In the genomic region with DNA sequence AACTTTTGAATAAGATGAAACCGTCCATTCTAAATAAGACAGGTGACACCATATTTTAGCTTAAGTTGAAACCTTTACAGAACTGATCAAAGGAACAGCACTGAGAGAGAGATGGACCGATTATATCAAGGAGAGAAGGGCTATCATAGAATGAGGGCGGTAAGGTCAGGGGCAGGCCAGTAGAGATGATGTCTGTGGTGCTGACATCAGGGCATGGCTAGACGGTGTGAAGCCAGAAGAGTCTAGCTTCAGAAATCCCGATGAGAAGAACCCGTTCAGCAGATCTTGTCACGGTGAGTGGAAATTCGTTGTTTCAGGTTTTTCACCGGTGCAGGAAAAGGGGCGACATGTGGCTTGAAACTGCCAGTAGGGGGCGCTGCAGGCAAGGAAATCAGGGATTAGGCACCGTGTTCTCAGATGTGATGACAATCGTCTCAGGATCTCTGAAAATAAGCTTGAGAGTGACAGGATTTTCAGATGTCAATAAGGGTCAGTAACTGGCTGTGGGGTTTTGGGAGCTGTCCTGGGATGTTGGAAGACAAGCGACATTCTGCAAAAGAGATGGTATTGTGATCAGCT, we compare ENCODE assay signal across 8 mouse cellular contexts. TPM values are rescaled to one million over a fixed set of nuclear protein-coding genes. Genes with fewer than 3 reads are reported as not detected.
A peak's percentile ranks its signal among the peaks of the same experiment; 100 is the strongest.
DNase-seq lines count a peak whose midpoint lies in the region; ATAC-seq and TF ChIP-seq lines count a peak whose summit lies in the region.

No protein-coding gene starts in this region.

- peak; percentile 32 for DNase-seq in ovary, postnatal 10 days (ENCODE audit: low spot score)
- no peak for DNase-seq in ovary, adult 18-20 months (ENCODE audit: low spot score)
- DNase-seq in cerebellum, adult 9-10 months = peak; percentile 76
- DNase-seq in frontal cortex, postnatal 10 days (ENCODE audit: low spot score in 2 of 2) = peak; percentile 8 to 68
- DNase-seq in kidney, postnatal 25 days = peak; percentile 64 to 73
- peak in 1 of 3 experiments; percentile 7 for DNase-seq in liver, embryonic 14.5 days (ENCODE audit: low read depth in 3 of 3, low spot score in 3 of 3)
- DNase-seq in ovary, postnatal 36 days (ENCODE audit: low spot score) = peak; percentile 49

- no peaks in the 10 kb centered on the region for H3K4me1 ChIP-seq in liver, embryonic 14.5 days (replicated peaks; ENCODE audit: control insufficient read depth in 2 of 2, insufficient read depth in 2 of 2, low read length in 1 of 2)

- WGBS in liver, embryonic 14.5 days (ENCODE audit: insufficient replicate concordance) = 24% methylated on average over 14 of the region's 14 CpGs

- TF ChIP-seq CTCF in liver, embryonic 14.5 days (IDR thresholded peaks at IDR 0.05; ENCODE audit: low read depth) = peak; percentile 83

- no peak for ATAC-seq in liver, embryonic 14.5 days (ENCODE audit: insufficient read depth)
- ATAC-seq in megakaryocyte, adult 5-6 weeks (ENCODE audit: poor library complexity, severe bottlenecking) = no peak

- no peak overlapping the region for H3K9ac ChIP-seq in liver, embryonic 14.5 days (replicated peaks)

- no peak overlapping the region for H3K4me3 ChIP-seq in liver, embryonic 14.5 days (ENCODE audit: insufficient read depth in 1 of 2, low read depth in 2 of 2, low read length in 2 of 2)

- no peaks in the 10 kb centered on the region for H3K36me3 ChIP-seq in liver, embryonic 14.5 days (replicated peaks; ENCODE audit: control insufficient read depth, insufficient read depth, low read depth)

- TF ChIP-seq EP300 in liver, embryonic 14.5 days (IDR thresholded peaks at IDR 0.05; ENCODE audit: low read depth) = no peak

- no peaks in the 10 kb centered on the region for H3K9me3 ChIP-seq in liver, embryonic 14.5 days (ENCODE audit: control insufficient read depth, low read length)

- no peak overlapping the region for H3K4me2 ChIP-seq in liver, embryonic 14.5 days (ENCODE audit: low read depth)

- H3K27ac ChIP-seq in liver, embryonic 14.5 days = no peak overlapping the region

- H3K27me3 ChIP-seq in liver, embryonic 14.5 days (ENCODE audit: control insufficient read depth, insufficient read depth, low read length) = no peaks in the 10 kb centered on the region

RNA-seq across cellular contexts. Expression of gene 4931417E11Rik, which starts 48.4 kb away (rescaled TPM):
- polyA plus RNA-seq in liver, embryonic 14.5 days (2012; rRNA removed) = not detected in 2 replicates
- polyA plus RNA-seq in liver, embryonic 14.5 days (2014; fragmentation: Nextera tagmentation; extraction: Ambion mirVana) = not detected in 2 replicates
- total RNA-seq in megakaryocyte, adult 5-6 weeks (2015) = not detected in 2 replicates
- not detected in 2 replicates for total RNA-seq in megakaryocyte, adult 5-6 weeks (2017)
